Mouse (Mus musculus): Measurements from ENCODE around the gene Npy.

GRCm38 (mm10) chr6:49831579-49831978, 9.1 kb downstream of the Npy start:
- no peak for TF ChIP-seq CTCF (conservative IDR thresholded peaks at IDR 0.05; ENCODE audit: low read length)
- TF ChIP-seq POU5F1 (IDR thresholded peaks at IDR 0.05; ENCODE audit: borderline replicate concordance, low read length), result no peak
- no peak for TF ChIP-seq NANOG (IDR thresholded peaks at IDR 0.05; ENCODE audit: borderline replicate concordance, low read length)
